Mouse (Mus musculus) midbrain, postnatal 0 days (tissue): ENCODE measurements around the gene 1700086D15Rik. TPM values are rescaled to one million over a fixed set of nuclear protein-coding genes. Genes with fewer than 3 reads are reported as not detected.
A peak's percentile ranks its signal among the peaks of the same experiment; 100 is the strongest.

Experiments used
- ATAC-seq: fragments of 200-750 bp; cut with Nextera tagmentation; 2 replicates; pipeline ENCODE4 v1.8.0; 2017; ENCODE audit warnings: moderate number of reproducible peaks, mild to moderate bottlenecking, moderate TSS enrichment, moderate library complexity; ENCODE audit not compliant: low FRiP score
- DNase-seq: peaks from one replicate; pipeline ENCODE4 v3.0.0-alpha.2; 2015; ENCODE audit warnings: low spot score
- H3K27ac ChIP-seq: fragments of 300-500 bp; sonication (generic); 2 replicates; pipeline ENCODE4 v1.5.1; 2014; ENCODE audit warnings: low read depth, mild to moderate bottlenecking, low read length, mixed read lengths
- H3K27me3 ChIP-seq: fragments of 300-500 bp; sonication (generic); 2 replicates; pipeline ENCODE4 v1.6.1; 2014; ENCODE audit warnings: low read length, control low read depth, mixed read lengths; ENCODE audit not compliant: insufficient read depth
- H3K36me3 ChIP-seq: fragments of 300-500 bp; sonication (generic); 2 replicates; pipeline ENCODE4 v1.6.1; 2014; ENCODE audit warnings: low read length, control low read depth, mixed read lengths; ENCODE audit not compliant: insufficient read depth
- H3K4me1 ChIP-seq: fragments of 300-500 bp; sonication (generic); 2 replicates; pipeline ENCODE4 v1.6.1; 2014; ENCODE audit warnings: mild to moderate bottlenecking, control low read depth, antibody characterized with exemption, low read length, mixed read lengths; ENCODE audit not compliant: insufficient read depth
- H3K4me2 ChIP-seq: fragments of 300-500 bp; sonication (generic); 2 replicates; pipeline ENCODE4 v1.6.1; 2014; ENCODE audit warnings: low read depth, mild to moderate bottlenecking, low read length, mixed read lengths; ENCODE audit not compliant: poor library complexity, severe bottlenecking
- H3K4me3 ChIP-seq: fragments of 300-500 bp; sonication (generic); 2 replicates; pipeline ENCODE4 v1.5.1; 2014; ENCODE audit warnings: low read depth, mild to moderate bottlenecking, low read length, moderate library complexity
- H3K9ac ChIP-seq: fragments of 300-500 bp; sonication (generic); replicated peaks from 2 replicates; pipeline ENCODE4 v1.6.1; 2014; ENCODE audit warnings: mild to moderate bottlenecking, low read length, moderate library complexity, mixed read lengths; ENCODE audit not compliant: poor library complexity, severe bottlenecking
- H3K9me3 ChIP-seq: fragments of 300-500 bp; sonication (generic); 2 replicates; pipeline ENCODE4 v1.6.1; 2016; ENCODE audit warnings: low read length, control low read depth
- CTCF ChIP-seq: IDR thresholded peaks from 2 replicates; pipeline ENCODE4 v1.5.1; 2016; ENCODE audit warnings: antibody characterized with exemption, mild to moderate bottlenecking
- WGBS: fragments of 180-500 bp; shearing (Covaris S2); extraction: QIAGEN DNeasy Blood & Tissue Kit; methylation state at CpG from one replicate; pipeline ENCODE4 v1.1.7; 2014; 5-methylcytosine and 5-hydroxymethylcytosine counted together
- polyA plus RNA-seq: library from polyadenylated mRNA; unstranded; fragments of >200 nt; fragmentation: Nextera tagmentation; extraction: Ambion mirVana; gene quantifications from 2 replicates; pipeline ENCODE4 v1.2.1, GENCODE M21; 2015
- total RNA-seq: library from RNA; depleted of rRNA; stranded (reverse); fragments of >200 nt; gene quantifications from 2 replicates; pipeline ENCODE4 v1.2.3, GENCODE M21; 2014

Gene 1700086D15Rik
- total and polyA plus RNA-seq, 2 experiments from 2014 or later: 0.52 TPM; not detected in 1

DNA sequence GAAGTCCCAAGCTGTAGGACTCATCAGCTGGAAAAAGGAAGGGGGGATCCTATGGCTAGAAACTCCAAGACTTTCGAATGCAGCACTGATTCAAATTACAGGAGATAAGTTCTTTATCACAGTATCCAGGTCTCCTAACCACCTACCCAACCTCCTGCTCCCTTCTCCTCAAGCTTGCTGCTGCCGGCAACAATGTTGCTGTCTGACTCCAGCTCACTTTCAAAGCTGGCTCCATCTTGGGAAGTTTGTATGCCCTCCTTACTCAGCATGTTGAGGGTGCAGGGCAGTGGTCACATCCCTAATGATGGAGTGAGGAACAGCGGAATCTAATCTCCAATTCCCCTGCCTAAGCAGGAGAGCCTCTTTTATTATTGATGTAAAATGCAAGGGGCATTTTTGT lies 38.3 kb upstream of the 1700086D15Rik start:
- Histone ChIP-seq H3K9ac (no peak overlapping the region), H3K27ac (no peak overlapping the region), H3K36me3 (no peaks in the 10 kb centered on the region), H3K4me3 (no peak overlapping the region), H3K4me2 (no peak overlapping the region), H3K27me3 (no peaks in the 10 kb centered on the region), H3K4me1 (no peaks in the 10 kb centered on the region), H3K9me3 (no peaks in the 10 kb centered on the region)
- ATAC-seq (no peak), DNase-seq (no peak)
- WGBS: 87% methylated on average over 3 of the region's 3 CpGs
- TF ChIP-seq CTCF: no peak

GRCm38 (mm10) chr11:65197280-65197679 lies 37.6 kb upstream of the 1700086D15Rik start:
- Histone ChIP-seq H3K27ac (no peak overlapping the region), H3K27me3 (no peaks in the 10 kb centered on the region), H3K36me3 (no peaks in the 10 kb centered on the region), H3K9ac (no peak overlapping the region), H3K4me2 (no peak overlapping the region), H3K4me3 (no peak overlapping the region), H3K4me1 (no peaks in the 10 kb centered on the region), H3K9me3 (no peaks in the 10 kb centered on the region)
- ATAC-seq (no peak), DNase-seq (peak; percentile 82)
- WGBS: 5% methylated on average over 3 of the region's 3 CpGs
- peak; percentile 94 for TF ChIP-seq CTCF

GRCm38 (mm10) chr11:65186974-65187373 lies 27.3 kb upstream of the 1700086D15Rik start:
- no peak overlapping the region for H3K4me3 ChIP-seq
- no peak overlapping the region for H3K4me2 ChIP-seq
- H3K9ac ChIP-seq: no peak overlapping the region
- DNase-seq (no peak), ATAC-seq (no peak)
- WGBS: 82% methylated on average over 12 of the region's 12 CpGs
- no peaks in the 10 kb centered on the region for H3K27me3 ChIP-seq
- no peak for TF ChIP-seq CTCF
- H3K27ac ChIP-seq: no peak overlapping the region
- no peaks in the 10 kb centered on the region for H3K9me3 ChIP-seq
- no peaks in the 10 kb centered on the region for H3K36me3 ChIP-seq
- H3K4me1 ChIP-seq: no peaks in the 10 kb centered on the region

DNA sequence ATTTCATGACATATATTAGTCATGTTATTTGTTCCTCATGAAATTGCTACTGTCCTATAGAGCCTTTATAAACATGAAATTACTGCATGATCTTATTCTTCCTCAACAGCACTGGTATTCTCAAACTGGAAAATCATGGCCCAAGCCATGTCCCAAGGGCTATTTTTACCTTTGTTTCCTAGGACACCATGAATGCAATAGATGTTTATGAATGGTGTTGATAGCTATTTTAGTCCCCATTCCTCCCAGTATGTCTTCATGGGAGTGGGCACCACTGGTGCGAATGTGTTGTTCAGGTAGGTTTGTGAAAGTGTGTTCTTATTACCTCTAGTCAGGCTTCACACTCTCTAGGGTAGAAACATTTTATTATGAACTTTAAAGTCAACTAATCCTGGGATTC lies 25.4 kb upstream of the 1700086D15Rik start:
- Histone ChIP-seq H3K27ac (no peak overlapping the region), H3K4me3 (no peak overlapping the region), H3K9ac (no peak overlapping the region), H3K4me2 (no peak overlapping the region), H3K9me3 (no peaks in the 10 kb centered on the region), H3K27me3 (no peaks in the 10 kb centered on the region), H3K36me3 (no peaks in the 10 kb centered on the region), H3K4me1 (no peaks in the 10 kb centered on the region)
- DNase-seq: no peak
- WGBS: 93% methylated on average over 1 of the region's 1 CpGs
- ATAC-seq: no peak
- no peak for TF ChIP-seq CTCF

GRCm38 (mm10) chr11:65170121-65170750 lies 10.5 kb upstream of the 1700086D15Rik start:
- Histone ChIP-seq H3K9me3 (no peaks in the 10 kb centered on the region), H3K36me3 (no peaks in the 10 kb centered on the region), H3K4me3 (no peak overlapping the region), H3K27ac (no peak overlapping the region), H3K4me2 (no peak overlapping the region), H3K9ac (no peak overlapping the region), H3K4me1 (no peaks in the 10 kb centered on the region), H3K27me3 (no peaks in the 10 kb centered on the region)
- ATAC-seq: no peak
- 93% methylated on average over 4 of the region's 4 CpGs for WGBS
- TF ChIP-seq CTCF: no peak
- DNase-seq: no peak

- Histone ChIP-seq H3K4me3 (peak within 1 kb of the TSS; percentile 91), H3K9me3 (no peaks in the 10 kb centered on the region), H3K27me3 (no peaks in the 10 kb centered on the region), H3K4me2 (peak within 1 kb of the TSS; percentile 83), H3K27ac (peak within 1 kb of the TSS; percentile 77), H3K4me1 (peaks cover 14% of the 10 kb centered on the region; the same call in 1 of the 2 replicates), H3K9ac (peak within 1 kb of the TSS; percentile 87), H3K36me3 (no peaks in the 10 kb centered on the region)
- DNase-seq (peak; percentile 70), ATAC-seq (peak; percentile 90)
- no peak for TF ChIP-seq CTCF
- under 1% methylated on average over 26 of the region's 27 CpGs for WGBS
These were observed 3.1 kb upstream of the 1700086D15Rik start, which contains the start of gene Arhgap44 for GRCm38 (mm10) chr11:65162767-65163120. Arhgap44 (minus strand) TSS chr11:65162961.
